Mouse (Mus musculus) brain, embryonic 14.5 days (tissue): Measurements from ENCODE around the gene Perm1. TPM values are rescaled to one million over a fixed set of nuclear protein-coding genes. Genes with fewer than 3 reads are reported as not detected.

Experiments
- DNase-seq: peaks from one replicate; pipeline ENCODE4 v3.0.0-alpha.2; 2011; ENCODE audit warnings: low read depth
- CTCF ChIP-seq: fragments of 200-500 bp; IDR thresholded peaks from 2 replicates; pipeline ENCODE4 v1.5.1; 2012; ENCODE audit warnings: inconsistent platforms, mild to moderate bottlenecking, moderate library complexity, borderline replicate concordance; ENCODE audit not compliant: insufficient read depth, insufficient read length; ENCODE audit errors: extremely low read depth
- POLR2A ChIP-seq: fragments of 200-500 bp; IDR thresholded peaks from 2 replicates; pipeline ENCODE4 v1.6.1; 2012; ENCODE audit warnings: mild to moderate bottlenecking, inconsistent platforms, borderline replicate concordance; ENCODE audit not compliant: poor library complexity, insufficient read depth, insufficient read length, severe bottlenecking; ENCODE audit errors: extremely low read depth
- polyA plus RNA-seq: library from polyadenylated mRNA; depleted of rRNA; stranded (reverse); fragments of >200 nt; gene quantifications from 2 replicates; pipeline ENCODE4 v1.2.3, GENCODE M21; 2012; rRNA removed

Gene Perm1
- polyA plus RNA-seq, 1 experiment = 1.7 TPM

DNA sequence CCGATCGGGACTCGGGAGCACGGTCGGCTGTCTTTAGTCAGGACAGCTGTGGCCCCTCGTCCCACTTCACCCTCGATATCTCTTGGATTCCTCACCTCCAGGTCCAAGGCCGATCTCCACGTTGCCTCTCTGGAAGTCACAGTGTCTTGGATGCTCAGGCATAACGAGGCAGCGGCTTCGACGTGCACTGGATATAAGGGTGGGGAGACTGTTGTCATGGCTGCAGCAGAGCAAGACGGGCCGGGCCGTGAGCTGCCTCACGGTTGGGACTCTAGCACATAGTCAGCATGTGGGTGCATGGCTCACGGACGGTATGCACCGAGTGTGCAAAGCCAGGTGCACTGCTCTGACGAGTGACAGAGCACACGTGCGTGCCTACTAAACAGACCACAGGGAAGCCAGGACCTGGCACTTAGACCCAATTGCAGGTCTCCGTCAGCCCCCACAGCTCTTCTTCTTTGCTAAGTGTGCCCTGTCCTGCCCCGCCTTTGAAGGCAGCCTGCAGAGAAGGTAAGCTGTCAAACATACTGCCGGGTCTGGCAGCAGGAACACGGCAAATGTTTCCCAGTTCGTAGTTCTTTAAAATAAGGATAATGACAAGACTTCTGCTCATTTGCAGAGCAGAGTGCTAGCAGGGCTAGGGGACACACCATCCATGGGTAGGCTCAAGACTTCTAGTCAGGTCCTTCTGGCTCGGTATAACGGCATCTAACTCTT, 38.9 kb downstream of the Perm1 start:
- no peak for TF ChIP-seq CTCF
- no peak for TF ChIP-seq POLR2A
- peak; percentile 55 for DNase-seq

GRCm38 (mm10) chr4:156255078-156255839, 39.6 kb downstream of the Perm1 start, which contains the start of gene Samd11:
TSS of gene Samd11 (minus strand) at chr4:156255657.
- TF ChIP-seq POLR2A = no peak
- no peak for TF ChIP-seq CTCF
- DNase-seq = no peak

Other genes with a start within 250 kb of the Perm1 start
- 19.3 and 22.2 TPM in 2 replicates for gene B3galt6, start 223.2 kb upstream of the Perm1 start, polyA plus RNA-seq
- gene Sdf4, start 223.0 kb upstream of the Perm1 start, polyA plus RNA-seq = 36.8 and 61.3 TPM in 2 replicates
- gene Tnfrsf4, start 202.0 kb upstream of the Perm1 start, polyA plus RNA-seq = 3.3 and 4.4 TPM in 2 replicates
- 0.24 and 0.25 TPM in 2 replicates for gene Tnfrsf18, start 189.7 kb upstream of the Perm1 start, polyA plus RNA-seq
- 0.05 and 0.23 TPM in 2 replicates for gene Ttll10, start 156.5 kb upstream of the Perm1 start, polyA plus RNA-seq
- 68.0 and 85.5 TPM in 2 replicates for gene 9430015G10Rik, start 105.9 kb upstream of the Perm1 start, polyA plus RNA-seq
- gene Rnf223, start 85.4 kb upstream of the Perm1 start, polyA plus RNA-seq = 3.3 and 3.8 TPM in 2 replicates
- 475 and 507 TPM in 2 replicates for gene Agrn, start 18.4 kb upstream of the Perm1 start, polyA plus RNA-seq
- gene Isg15, start 15.1 kb upstream of the Perm1 start, polyA plus RNA-seq = 0.53 and 0.86 TPM in 2 replicates
- 3.5 and 4.8 TPM in 2 replicates for gene AW011738, start 12.6 kb upstream of the Perm1 start, polyA plus RNA-seq
- 86.7 and 116 TPM in 2 replicates for gene Plekhn1, start 19.0 kb downstream of the Perm1 start, polyA plus RNA-seq
- gene Noc2l, start 20.1 kb downstream of the Perm1 start, polyA plus RNA-seq = 106 and 128 TPM in 2 replicates
- 5.9 and 6.9 TPM in 2 replicates for gene Samd11, start 39.8 kb downstream of the Perm1 start, polyA plus RNA-seq
- not detected in 2 replicates for gene Vmn2r-ps159, start 115.2 kb downstream of the Perm1 start, polyA plus RNA-seq